Mouse (Mus musculus) kidney, adult 2 months (tissue): ENCODE results near the gene Il4ra.

Experiments used
- CTCF ChIP-seq: fragments of 200-500 bp; conservative IDR thresholded peaks from 2 replicates; pipeline ENCODE4 v1.5.1; 2011; ENCODE audit warnings: low read depth, mild to moderate bottlenecking, control low read depth, low read length, moderate library complexity, mixed read lengths; ENCODE audit not compliant: insufficient read depth, insufficient read length
- POLR2A ChIP-seq: fragments of 200-500 bp; IDR thresholded peaks from one replicate; pipeline ENCODE4 v1.6.1; 2011; ENCODE audit warnings: low read depth, low read length, control low read depth

DNA sequence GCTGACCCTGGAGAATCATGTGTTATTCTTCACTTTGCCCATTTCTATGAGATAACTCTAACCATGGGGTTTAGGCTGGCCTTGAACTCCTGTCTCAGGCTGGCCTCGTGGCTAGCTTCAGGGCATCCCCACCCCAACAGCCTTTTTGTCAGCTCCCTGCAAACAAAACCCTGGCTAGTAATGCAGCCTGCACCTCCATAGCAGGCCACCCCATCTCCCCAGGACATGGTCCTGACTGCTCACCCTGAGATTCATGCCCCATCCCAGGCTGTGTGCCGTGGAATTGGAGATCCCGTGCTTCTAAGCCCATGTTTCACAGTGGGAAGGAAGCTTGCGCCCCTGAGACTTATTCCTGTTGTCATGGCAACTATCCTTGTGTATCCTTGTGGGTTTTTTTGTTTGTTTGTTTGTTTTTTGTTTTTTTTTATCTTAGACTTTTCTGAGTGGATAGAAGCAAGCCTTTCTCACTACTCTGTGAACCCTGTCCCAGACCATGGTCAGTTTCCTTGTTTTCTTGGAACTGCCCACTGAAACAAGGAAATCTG lies 6.6 kb downstream of the Il4ra start:
- TF ChIP-seq CTCF (no peak), POLR2A (no peak)
